Mouse (Mus musculus): ENCODE data around the gene 4930579F01Rik. TPM values are rescaled to one million over a fixed set of nuclear protein-coding genes. Genes with fewer than 3 reads are reported as not detected.

Gene 4930579F01Rik
- polyA plus RNA-seq, 2 experiments = 0.04 to 0.19 TPM

DNA sequence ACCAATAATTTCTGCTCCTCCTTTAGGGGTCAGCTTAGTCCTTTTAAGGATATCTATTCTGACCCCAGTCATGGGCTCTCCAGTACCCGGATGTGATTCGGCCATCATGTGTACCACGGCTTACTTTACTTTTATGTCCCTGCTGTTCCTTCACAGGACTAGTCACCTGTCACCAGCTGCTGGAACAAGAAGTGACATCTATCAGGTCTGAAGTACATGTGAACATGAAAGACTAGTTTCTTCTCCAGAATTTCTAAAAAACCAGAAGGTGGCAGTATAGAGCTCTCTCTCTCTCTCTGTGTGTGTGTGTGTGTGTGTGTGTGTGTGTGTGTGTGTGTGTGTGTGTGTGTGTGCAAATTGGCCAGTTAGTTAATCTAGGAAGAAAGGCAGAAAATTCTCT, 46.8 kb upstream of the 4930579F01Rik start:
- 79% methylated on average over 3 of the region's 3 CpGs for WGBS
- ATAC-seq (ENCODE audit: low FRiP score, low read depth) = no peak
- DNase-seq (ENCODE audit: low spot score) = no peak

DNA sequence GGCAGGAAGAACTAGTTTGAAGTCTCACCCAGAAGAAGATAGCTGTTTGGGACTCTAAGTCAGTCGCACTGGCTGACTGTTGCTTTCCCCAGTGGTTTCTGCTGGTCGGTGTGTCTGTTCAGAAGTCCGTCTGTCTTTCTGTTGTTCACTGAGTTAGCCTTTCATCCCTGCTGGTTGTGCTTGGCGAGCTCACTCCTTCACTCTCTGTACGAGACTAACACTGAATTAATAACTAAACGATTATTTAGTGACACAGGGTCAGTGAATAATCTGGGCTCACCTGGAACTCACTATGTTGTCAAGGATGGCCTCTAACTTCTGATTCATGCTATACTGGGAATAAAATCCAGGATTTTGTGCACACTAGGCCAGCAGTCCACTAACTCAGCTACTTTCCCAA, 45.8 kb upstream of the 4930579F01Rik start:
- TF ChIP-seq POLR2A (IDR thresholded peaks at IDR 0.05; ENCODE audit: borderline replicate concordance, extremely low read depth, insufficient read depth, insufficient read length) = no peak
- Histone ChIP-seq H3K4me1 (ENCODE audit: control insufficient read depth, insufficient read depth, low read length) (peaks cover 13% of the 10 kb centered on the region), H3K4me2 (replicated peaks; ENCODE audit: low read depth, low read length, severe bottlenecking) (no peak overlapping the region), H3K27me3 (ENCODE audit: control insufficient read depth, insufficient read depth, low read length) (no peaks in the 10 kb centered on the region), H3K27ac (replicated peaks; ENCODE audit: low read depth, low read length) (no peak overlapping the region), H3K9me3 (ENCODE audit: control insufficient read depth, low read length) (no peaks in the 10 kb centered on the region), H3K36me3 (ENCODE audit: control insufficient read depth, insufficient read depth, low read length) (no peaks in the 10 kb centered on the region), H3K9ac (ENCODE audit: low read depth, low read length, severe bottlenecking) (no peak overlapping the region), H3K4me3 (replicated peaks; ENCODE audit: low read length) (no peak overlapping the region)
- DNase-seq (ENCODE audit: low spot score) (no peak), ATAC-seq (ENCODE audit: low FRiP score, low read depth) (no peak)
- 90% methylated on average over 6 of the region's 6 CpGs for WGBS

More for the DNA sequence above, 46.8 kb upstream of the 4930579F01Rik start:
- TF ChIP-seq POLR2A (IDR thresholded peaks at IDR 0.05; ENCODE audit: borderline replicate concordance, extremely low read depth, insufficient read depth, insufficient read length) = no peak
- Histone ChIP-seq H3K4me2 (replicated peaks; ENCODE audit: low read depth, low read length, severe bottlenecking) (no peak overlapping the region), H3K36me3 (ENCODE audit: control insufficient read depth, insufficient read depth, low read length) (no peaks in the 10 kb centered on the region), H3K27ac (replicated peaks; ENCODE audit: low read depth, low read length) (no peak overlapping the region), H3K9ac (ENCODE audit: low read depth, low read length, severe bottlenecking) (no peak overlapping the region), H3K9me3 (ENCODE audit: control insufficient read depth, low read length) (no peaks in the 10 kb centered on the region), H3K27me3 (ENCODE audit: control insufficient read depth, insufficient read depth, low read length) (no peaks in the 10 kb centered on the region), H3K4me3 (replicated peaks; ENCODE audit: low read length) (no peak overlapping the region), H3K4me1 (ENCODE audit: control insufficient read depth, insufficient read depth, low read length) (peaks cover 13% of the 10 kb centered on the region)

DNA sequence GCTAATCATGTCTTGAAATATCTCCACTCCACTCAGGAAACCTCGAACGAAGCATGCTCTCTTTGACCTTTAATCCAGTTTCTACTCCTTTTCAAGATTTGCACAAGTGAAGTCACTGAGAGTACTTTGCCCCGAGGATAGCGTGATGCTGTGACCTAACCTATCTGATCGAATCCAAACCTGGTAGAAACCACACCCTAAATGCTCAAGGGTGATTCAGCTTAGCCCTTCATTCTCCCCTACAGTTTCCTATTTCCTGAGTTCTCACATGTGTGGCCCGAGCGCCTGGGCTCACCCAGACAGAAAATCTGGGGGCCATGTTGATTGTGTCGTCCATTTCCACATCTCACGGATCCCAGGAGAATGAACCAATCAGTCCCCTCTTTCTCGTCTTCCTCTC, 44.4 kb upstream of the 4930579F01Rik start:
- no peak for TF ChIP-seq POLR2A (IDR thresholded peaks at IDR 0.05; ENCODE audit: borderline replicate concordance, extremely low read depth, insufficient read depth, insufficient read length)
- DNase-seq (ENCODE audit: low spot score) (no peak), ATAC-seq (ENCODE audit: low FRiP score, low read depth) (no peak)
- no peaks in the 10 kb centered on the region for H3K27me3 ChIP-seq (ENCODE audit: control insufficient read depth, insufficient read depth, low read length)
- no peak overlapping the region for H3K27ac ChIP-seq (replicated peaks; ENCODE audit: low read depth, low read length)
- H3K36me3 ChIP-seq (ENCODE audit: control insufficient read depth, insufficient read depth, low read length) = no peaks in the 10 kb centered on the region
- no peak overlapping the region for H3K4me3 ChIP-seq (replicated peaks; ENCODE audit: low read length)
- 84% methylated on average over 10 of the region's 10 CpGs for WGBS
- H3K9ac ChIP-seq (ENCODE audit: low read depth, low read length, severe bottlenecking) = no peak overlapping the region
- H3K4me2 ChIP-seq (replicated peaks; ENCODE audit: low read depth, low read length, severe bottlenecking) = no peak overlapping the region
- no peaks in the 10 kb centered on the region for H3K9me3 ChIP-seq (ENCODE audit: control insufficient read depth, low read length)
- H3K4me1 ChIP-seq (ENCODE audit: control insufficient read depth, insufficient read depth, low read length) = peaks cover 13% of the 10 kb centered on the region

DNA sequence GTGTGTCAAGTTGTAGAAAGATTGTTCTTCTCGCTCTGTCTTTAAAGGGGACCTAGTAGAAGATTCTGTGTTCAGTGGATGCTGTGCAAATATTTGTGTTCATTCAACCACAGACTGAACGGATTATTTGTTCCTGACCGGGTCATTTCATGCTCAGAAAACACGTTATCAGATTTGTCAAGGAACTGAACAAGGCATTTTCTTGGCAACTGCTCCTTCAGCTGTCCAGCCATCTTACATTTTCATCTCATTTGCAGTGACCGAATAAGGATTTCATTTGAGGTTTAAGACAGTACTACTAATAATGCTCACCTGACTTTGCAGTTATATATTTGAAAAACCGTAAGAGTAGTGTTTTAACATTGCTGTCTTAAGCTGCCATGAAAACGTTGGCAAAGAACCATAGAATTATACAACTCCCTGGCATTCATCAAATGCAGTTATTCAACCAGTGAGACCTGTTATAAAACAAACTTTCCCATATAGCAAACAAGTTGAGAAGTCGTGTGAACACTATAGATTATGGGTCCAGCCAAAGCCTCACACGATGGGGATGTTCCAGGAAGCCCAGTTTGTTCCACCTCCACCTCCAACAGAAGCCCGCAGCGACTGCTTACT, 43.0 kb upstream of the 4930579F01Rik start:
- no peaks in the 10 kb centered on the region for H3K9me3 ChIP-seq (ENCODE audit: control insufficient read depth, low read length)
- peaks cover 6% of the 10 kb centered on the region; the same call in 1 of the 2 replicates for H3K4me1 ChIP-seq (ENCODE audit: control insufficient read depth, insufficient read depth, low read length)
- no peaks in the 10 kb centered on the region for H3K36me3 ChIP-seq (ENCODE audit: control insufficient read depth, insufficient read depth, low read length)
- H3K27ac ChIP-seq (replicated peaks; ENCODE audit: low read depth, low read length) = no peak overlapping the region
- H3K4me2 ChIP-seq (replicated peaks; ENCODE audit: low read depth, low read length, severe bottlenecking) = no peak overlapping the region
- WGBS = 68% methylated on average over 11 of the region's 11 CpGs
- no peak for ATAC-seq (ENCODE audit: low FRiP score, low read depth)
- no peak overlapping the region for H3K4me3 ChIP-seq (replicated peaks; ENCODE audit: low read length)
- no peak for DNase-seq (ENCODE audit: low spot score)
- no peaks in the 10 kb centered on the region for H3K27me3 ChIP-seq (ENCODE audit: control insufficient read depth, insufficient read depth, low read length)
- H3K9ac ChIP-seq (ENCODE audit: low read depth, low read length, severe bottlenecking) = no peak overlapping the region
- no peak for TF ChIP-seq POLR2A (IDR thresholded peaks at IDR 0.05; ENCODE audit: borderline replicate concordance, extremely low read depth, insufficient read depth, insufficient read length)

DNA sequence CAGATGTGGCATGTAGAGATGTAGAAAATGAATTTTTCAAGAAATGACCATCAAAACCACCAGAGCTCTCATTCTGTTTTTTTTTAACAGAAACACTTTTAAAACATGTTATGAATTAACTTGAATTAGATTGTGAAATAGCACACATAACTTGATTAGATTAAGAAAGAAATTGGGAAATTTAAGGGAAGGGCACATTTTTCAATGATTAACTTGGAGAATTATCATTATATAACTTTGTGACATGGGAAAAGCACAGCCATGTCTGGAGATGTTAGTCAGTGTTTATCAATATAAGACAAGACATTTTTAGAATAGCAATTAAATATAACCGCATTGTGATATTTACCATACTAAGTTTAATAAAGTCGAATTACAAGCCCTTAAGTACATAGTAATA, 37.9 kb upstream of the 4930579F01Rik start:
- WGBS = 67% methylated on average over 2 of the region's 2 CpGs
- DNase-seq (ENCODE audit: low spot score) = no peak
- no peak overlapping the region for H3K27ac ChIP-seq (replicated peaks; ENCODE audit: low read depth, low read length)

More for the DNA sequence above, 37.9 kb upstream of the 4930579F01Rik start:
- Histone ChIP-seq H3K9me3 (ENCODE audit: control insufficient read depth, low read length) (no peaks in the 10 kb centered on the region), H3K36me3 (ENCODE audit: control insufficient read depth, insufficient read depth, low read length) (no peaks in the 10 kb centered on the region), H3K9ac (ENCODE audit: low read depth, low read length, severe bottlenecking) (no peak overlapping the region), H3K4me1 (ENCODE audit: control insufficient read depth, insufficient read depth, low read length) (no peaks in the 10 kb centered on the region), H3K4me2 (replicated peaks; ENCODE audit: low read depth, low read length, severe bottlenecking) (no peak overlapping the region), H3K27me3 (ENCODE audit: control insufficient read depth, insufficient read depth, low read length) (no peaks in the 10 kb centered on the region), H3K4me3 (replicated peaks; ENCODE audit: low read length) (no peak overlapping the region)
- no peak for TF ChIP-seq POLR2A (IDR thresholded peaks at IDR 0.05; ENCODE audit: borderline replicate concordance, extremely low read depth, insufficient read depth, insufficient read length)
- ATAC-seq (ENCODE audit: low FRiP score, low read depth) = no peak

All from limb, embryonic 14.5 days (tissue).